Comparison of ENCODE assay signal across 15 mouse cellular contexts in the genomic region with DNA sequence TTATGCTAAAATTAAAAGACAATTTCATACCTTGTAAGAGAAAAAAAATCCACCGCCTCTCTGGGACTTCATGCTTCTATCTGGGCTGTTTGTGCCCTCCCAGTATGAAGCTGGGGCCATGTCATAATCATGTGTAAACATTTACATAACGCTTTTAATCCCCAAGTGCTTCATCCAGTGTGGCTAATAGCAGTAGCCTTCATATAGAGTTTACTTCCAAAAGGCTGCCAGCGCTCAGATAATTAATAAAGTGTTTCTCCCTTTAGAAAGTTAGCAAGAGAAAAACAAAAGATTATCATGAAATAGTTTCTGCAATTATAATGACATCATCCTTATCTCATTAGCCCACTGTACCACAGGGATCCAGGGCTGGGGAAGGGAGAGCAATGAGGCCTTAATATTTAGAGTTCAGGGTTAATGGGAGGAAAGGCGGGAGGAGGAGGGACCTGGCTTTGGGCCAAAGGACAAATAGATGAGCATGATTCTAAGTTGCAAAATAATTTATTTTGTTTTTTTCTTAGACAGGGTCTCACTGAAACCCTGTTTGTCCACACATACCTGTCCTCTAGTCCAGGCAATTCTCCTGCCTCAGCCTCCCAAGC.
DNase-seq lines count a peak whose midpoint lies in the region; ATAC-seq lines count a peak whose summit lies in the region.
"Had no signal": no experiment of that assay in that cellular context is flagged by ENCODE, and none has a peak within 500 bp of the region (broad histone marks: within the 10 kb centered on the region; RNA-seq: fewer than 3 reads in every experiment).

No protein-coding gene starts in this region.

- no peak for ATAC-seq in heart, embryonic 16.5 days (replicated peaks; ENCODE audit: extremely low read depth, insufficient read depth, low FRiP score)
- ATAC-seq in megakaryocyte-erythroid progenitor cell, adult 5-6 weeks (replicated peaks; ENCODE audit: low FRiP score, low TSS enrichment, poor library complexity, severe bottlenecking): peak; percentile 67
- no peak for ATAC-seq in erythroblast, adult 5-6 weeks (replicated peaks; ENCODE audit: low FRiP score, poor library complexity, severe bottlenecking)
- no peak for ATAC-seq in monocyte, adult 5-6 weeks (replicated peaks; ENCODE audit: insufficient number of reproducible peaks, low FRiP score, low TSS enrichment, poor library complexity, severe bottlenecking)

- 55% methylated on average over 4 of the region's 4 CpGs for WGBS in heart, embryonic 16.5 days

- peak overlapping the region; percentile 67; the same call in 1 of the 2 replicates for H3K9ac ChIP-seq in heart, embryonic 16.5 days (ENCODE audit: low read length)
- H3K9ac ChIP-seq: embryonic facial prominence, embryonic 15.5 days; neural tube, embryonic 12.5 days had no signal

- no peak overlapping the region for H3K4me3 ChIP-seq in heart, embryonic 16.5 days (ENCODE audit: low read length)
- H3K4me3 ChIP-seq: embryonic facial prominence, embryonic 15.5 days; neural tube, embryonic 12.5 days had no signal

- H3K36me3 ChIP-seq in heart, embryonic 16.5 days (ENCODE audit: control insufficient read depth, insufficient read depth): no peaks in the 10 kb centered on the region
- H3K36me3 ChIP-seq: embryonic facial prominence, embryonic 15.5 days; G1E; neural tube, embryonic 12.5 days had no signal

- no peaks in the 10 kb centered on the region for H3K27me3 ChIP-seq in heart, embryonic 16.5 days (ENCODE audit: control insufficient read depth, insufficient read depth, low read length)
- H3K27me3 ChIP-seq: embryonic facial prominence, embryonic 15.5 days; neural tube, embryonic 12.5 days had no signal

- peak overlapping the region; percentile 61 for H3K27ac ChIP-seq in heart, embryonic 16.5 days (ENCODE audit: low read length)
- H3K27ac ChIP-seq: embryonic facial prominence, embryonic 15.5 days; neural tube, embryonic 12.5 days had no signal

- H3K4me2 ChIP-seq in heart, embryonic 16.5 days (ENCODE audit: low read depth, low read length): peak overlapping the region; percentile 78
- H3K4me2 ChIP-seq: embryonic facial prominence, embryonic 15.5 days; neural tube, embryonic 12.5 days had no signal

- peak; percentile 51 for DNase-seq in adrenal gland, adult 2 months
- DNase-seq in adrenal gland, postnatal 25 days: no peak
- no peak for DNase-seq in heart, postnatal 4 days
- peak; percentile 50 for DNase-seq in adrenal gland, postnatal 10 days
- DNase-seq: cerebellum, adult 9-10 months; gastrocnemius, postnatal 36 days; kidney, adult 8-10 months; thymus, postnatal 36 days had no signal

- no peaks in the 10 kb centered on the region for H3K9me3 ChIP-seq in heart, embryonic 16.5 days (replicated peaks; ENCODE audit: control insufficient read depth, low read length)
- H3K9me3 ChIP-seq: embryonic facial prominence, embryonic 15.5 days; G1E; neural tube, embryonic 12.5 days had no signal

- peaks cover 34% of the 10 kb centered on the region for H3K4me1 ChIP-seq in heart, embryonic 16.5 days (ENCODE audit: control insufficient read depth, insufficient read depth, low read length)

Comparison
In these comparisons a context has a peak if more than half of its experiments do, and no peak if none do; other contexts are left out.
1. DNase-seq: peak in adrenal gland, adult 2 months (single experiment) and adrenal gland, postnatal 10 days (single experiment); none in adrenal gland, postnatal 25 days (single experiment) and heart, postnatal 4 days (single experiment).